Mouse (Mus musculus) mesoderm, embryonic 11.5 days (tissue): ENCODE measurements at regions not wholly inside any gene's neighbourhood (a gene's known extent, or its start where the extent isn't known, plus 50 kb on each side); places are given as distances from the start of the nearest gene placed in this dataset.

ENCODE experiments used
- DNase-seq: peaks from one replicate; pipeline ENCODE4 v3.0.0-alpha.2; 2012; ENCODE audit warnings: low read depth, low spot score

- DNase-seq = no peak
These were observed 63.5 kb upstream of the Ndst3 start for GRCm38 (mm10) chr3:123754011-123754610.

GRCm38 (mm10) chr3:123754927-123755326 lies 64.3 kb upstream of the Ndst3 start:
- no peak for DNase-seq

GRCm38 (mm10) chr3:123765911-123766556 lies 75.4 kb upstream of the Ndst3 start:
- no peak for DNase-seq

- DNase-seq = no peak
These were observed 75.9 kb upstream of the Ndst3 start for GRCm38 (mm10) chr3:123766557-123766913.

GRCm38 (mm10) chr3:123780507-123780906 lies 89.9 kb upstream of the Ndst3 start:
- DNase-seq = peak; percentile 8

- DNase-seq = no peak
These were observed 90.9 kb upstream of the Ndst3 start for GRCm38 (mm10) chr3:123781581-123781980.

- no peak for DNase-seq
These were observed 93.5 kb upstream of the Ndst3 start for GRCm38 (mm10) chr3:123784127-123784526.

- DNase-seq = no peak
These were observed 103.4 kb upstream of the Ndst3 start for GRCm38 (mm10) chr3:123794011-123794410.

GRCm38 (mm10) chr3:123805338-123805737 lies 114.7 kb upstream of the Ndst3 start:
- DNase-seq = no peak

GRCm38 (mm10) chr3:123806050-123806449 lies 115.4 kb upstream of the Ndst3 start:
- DNase-seq = no peak

- DNase-seq = no peak
These were observed 115.9 kb upstream of the Ndst3 start for GRCm38 (mm10) chr3:123806546-123806945.

- DNase-seq = no peak
These were observed 119.6 kb upstream of the Ndst3 start for GRCm38 (mm10) chr3:123810018-123810942.

GRCm38 (mm10) chr3:123810943-123811499 lies 120.4 kb upstream of the Ndst3 start:
- DNase-seq = peak; percentile 23

GRCm38 (mm10) chr3:123828790-123829189 lies 138.1 kb upstream of the Ndst3 start:
- DNase-seq = no peak

- no peak for DNase-seq
These were observed 147.9 kb upstream of the Ndst3 start for GRCm38 (mm10) chr3:123838385-123839170.

- DNase-seq = no peak
These were observed 155.9 kb upstream of the Ndst3 start for GRCm38 (mm10) chr3:123846554-123846953.

GRCm38 (mm10) chr3:123848663-123849062 lies 158.0 kb upstream of the Ndst3 start:
- DNase-seq = no peak

- DNase-seq = no peak
These were observed 162.2 kb upstream of the Ndst3 start for GRCm38 (mm10) chr3:123852889-123853288.

- DNase-seq = no peak
These were observed 183.1 kb upstream of the Ndst3 start for GRCm38 (mm10) chr3:123873709-123874108.

- DNase-seq = no peak
These were observed 203.0 kb upstream of the Ndst3 start for GRCm38 (mm10) chr3:123893691-123894090.
